Mouse (Mus musculus) urinary bladder, adult 18-20 months (tissue): Measurements from ENCODE around the gene H2-Q10.
"Not testable (repeated sequence)": the region's sequence is repeated elsewhere in the genome, so short reads cannot be mapped to it uniquely, and the experiment has no call there.

Experiments
- DNase-seq, 2 experiments: peaks; one replicate each; pipeline ENCODE4 v3.0.0; 2022; ENCODE audit warnings: low spot score in 2 of 2, mixed read lengths in 2 of 2

The H2-Q10 gene

GRCm38 (mm10) chr17:35469842-35470751 is at the start of gene H2-Q10:
Gene H2-Q10 (plus strand): TSS chr17:35470089.
- DNase-seq, result peak in 1 of 2 experiments; percentile 13

GRCm38 (mm10) chr17:35420206-35420810 is 49.6 kb upstream of the H2-Q10 start:
- DNase-seq, result peak in 1 of 2 experiments; percentile 40

GRCm38 (mm10) chr17:35421331-35421730 is 48.6 kb upstream of the H2-Q10 start:
- not testable (repeated sequence) for DNase-seq

- DNase-seq, result not testable (repeated sequence)
Measured at GRCm38 (mm10) chr17:35422360-35422759, 47.5 kb upstream of the H2-Q10 start.

- not testable (repeated sequence) for DNase-seq
Measured at GRCm38 (mm10) chr17:35423131-35423810, 46.6 kb upstream of the H2-Q10 start.

- DNase-seq, result not testable (repeated sequence)
Measured at GRCm38 (mm10) chr17:35424106-35424505, 45.8 kb upstream of the H2-Q10 start.

GRCm38 (mm10) chr17:35424624-35425416 is 45.1 kb upstream of the H2-Q10 start, which contains the start of gene H2-Q6:
Gene H2-Q6 (plus strand): TSS chr17:35424850.
- peak; percentile 46 for DNase-seq

- not testable (repeated sequence) for DNase-seq
Measured at GRCm38 (mm10) chr17:35425474-35425873, 44.4 kb upstream of the H2-Q10 start.

GRCm38 (mm10) chr17:35428883-35429282 is 41.0 kb upstream of the H2-Q10 start:
- DNase-seq, result not testable (repeated sequence)

GRCm38 (mm10) chr17:35430671-35431070 is 39.2 kb upstream of the H2-Q10 start:
- not testable (repeated sequence) for DNase-seq

- DNase-seq, result not testable (repeated sequence)
Measured at GRCm38 (mm10) chr17:35432167-35432566, 37.7 kb upstream of the H2-Q10 start.

- DNase-seq, result not testable (repeated sequence)
Measured at GRCm38 (mm10) chr17:35434836-35435235, 35.1 kb upstream of the H2-Q10 start.

GRCm38 (mm10) chr17:35435577-35435976 is 34.3 kb upstream of the H2-Q10 start:
- DNase-seq, result not testable (repeated sequence)

- not testable (repeated sequence) for DNase-seq
Measured at GRCm38 (mm10) chr17:35437386-35437936, 32.4 kb upstream of the H2-Q10 start.

GRCm38 (mm10) chr17:35438395-35438794 is 31.5 kb upstream of the H2-Q10 start:
- not testable (repeated sequence) for DNase-seq

- peak; percentile 67 to 71 for DNase-seq
Measured at GRCm38 (mm10) chr17:35438885-35439284, 31.0 kb upstream of the H2-Q10 start, which contains the start of gene H2-Q7. Gene H2-Q7 (plus strand): TSS chr17:35439155.

GRCm38 (mm10) chr17:35439295-35439747 is 30.6 kb upstream of the H2-Q10 start:
- peak in 1 of 2 experiments; percentile 42 for DNase-seq

GRCm38 (mm10) chr17:35439925-35440645 is 29.8 kb upstream of the H2-Q10 start:
- not testable (repeated sequence) for DNase-seq

GRCm38 (mm10) chr17:35442376-35442775 is 27.5 kb upstream of the H2-Q10 start:
- DNase-seq, result not testable (repeated sequence)

GRCm38 (mm10) chr17:35444510-35444909 is 25.4 kb upstream of the H2-Q10 start:
- DNase-seq, result not testable (repeated sequence)
